Mouse (Mus musculus) bone marrow, adult 2 months (tissue): ENCODE results near the gene Pard3.

Experiments used
- CTCF ChIP-seq: fragments of 200-500 bp; IDR thresholded peaks from 2 replicates; pipeline ENCODE4 v1.5.1; 2011; ENCODE audit warnings: low read length, control low read depth; ENCODE audit not compliant: control insufficient read depth, insufficient read depth
- POLR2A ChIP-seq: fragments of 200-500 bp; IDR thresholded peaks from 2 replicates; pipeline ENCODE4 v1.6.1; 2011; ENCODE audit warnings: low read depth, mild to moderate bottlenecking, control low read depth, low read length, borderline replicate concordance; ENCODE audit not compliant: control insufficient read depth

DNA sequence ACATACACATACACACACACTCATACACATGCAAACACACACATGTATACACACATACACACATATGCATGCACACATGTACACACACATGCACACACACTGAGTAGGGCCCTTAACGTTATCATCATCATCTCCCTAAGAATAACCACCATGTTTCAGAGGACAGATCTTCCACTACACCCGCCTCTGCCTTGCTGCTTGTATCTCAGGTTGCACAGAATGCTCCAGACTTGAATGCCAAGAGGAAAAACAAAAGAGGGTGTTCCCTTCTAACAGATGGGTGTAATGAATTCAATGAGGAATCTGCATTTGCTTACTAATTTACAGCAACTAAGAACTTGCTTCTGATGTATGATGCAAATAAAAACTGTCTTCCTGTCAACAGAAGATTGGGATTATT, 519.7 kb downstream of the Pard3 start:
- TF ChIP-seq CTCF (no peak), POLR2A (no peak)
